Mouse (Mus musculus) CH12.LX (cell line): Measurements from ENCODE around the gene Sgcg. TPM values are rescaled to one million over a fixed set of nuclear protein-coding genes. Genes with fewer than 3 reads are reported as not detected.

Experiments
- DNase-seq: peaks from one replicate; pipeline ENCODE4 v3.0.0-alpha.2; 2013; ENCODE audit errors: extremely low read depth
- H3K27ac ChIP-seq: 2 replicates; pipeline ENCODE4 v1.5.1; 2012; ENCODE audit warnings: low read depth, mild to moderate bottlenecking, control low read depth, moderate library complexity; ENCODE audit not compliant: insufficient read depth
- H3K27me3 ChIP-seq: replicated peaks from 2 replicates; pipeline ENCODE3; 2012; ENCODE audit warnings: inconsistent platforms
- H3K36me3 ChIP-seq, 2 experiments: replicated peaks in 1 of 2; 2 replicates each; pipeline versions ENCODE3 to v1.6.1; 2012; ENCODE audit warnings: inconsistent platforms in 1 of 2, low read length in 1 of 2, mild to moderate bottlenecking in 1 of 2, mixed read lengths in 1 of 2, moderate library complexity in 1 of 2; ENCODE audit not compliant: control insufficient read depth in 1 of 2, insufficient read depth in 1 of 2
- H3K4me1 ChIP-seq, 2 experiments: 2 replicates each; pipeline ENCODE4 v1.6.1; 2012; ENCODE audit warnings: inconsistent platforms in 1 of 2, moderate library complexity in 1 of 2; ENCODE audit not compliant: insufficient read depth in 2 of 2, control insufficient read depth in 1 of 2
- H3K4me2 ChIP-seq: 2 replicates; pipeline ENCODE4 v1.6.1; 2012; ENCODE audit warnings: low read depth, mild to moderate bottlenecking, control low read depth; ENCODE audit not compliant: poor library complexity, insufficient read depth, severe bottlenecking
- H3K4me3 ChIP-seq, 3 experiments: fragments of 150-350 bp in 1 of 3; sonication (generic) in 1 of 3; replicated peaks in 1 of 3; 2 replicates each; pipeline versions ENCODE3 to v1.5.1; 2011 to 2012; ENCODE audit warnings: low read depth in 2 of 3, low read length in 2 of 3, mild to moderate bottlenecking in 2 of 3, moderate library complexity in 2 of 3, control low read depth in 1 of 3, improper control_type of control experiment in 1 of 3, inconsistent platforms in 1 of 3, mixed read lengths in 1 of 3; ENCODE audit not compliant: poor library complexity in 1 of 3
- H3K79me2 ChIP-seq: replicated peaks from 2 replicates; pipeline ENCODE4 v1.6.1; 2012; ENCODE audit warnings: mild to moderate bottlenecking, moderate library complexity; ENCODE audit not compliant: control insufficient read depth, poor library complexity, insufficient read depth, severe bottlenecking; ENCODE audit errors: extremely low read depth
- H3K9ac ChIP-seq: 2 replicates; pipeline ENCODE4 v1.6.1; 2012; ENCODE audit warnings: low read depth, mild to moderate bottlenecking, control low read depth, moderate library complexity; ENCODE audit not compliant: insufficient read depth
- H3K9me3 ChIP-seq: replicated peaks from 2 replicates; pipeline ENCODE3; 2012; ENCODE audit warnings: low read length, inconsistent platforms, mixed read lengths
- BHLHE40 ChIP-seq: IDR thresholded peaks from 2 replicates; pipeline ENCODE4 v1.6.1; 2011; ENCODE audit warnings: mild to moderate bottlenecking, low read depth, low read length, improper control_type of control experiment
- CHD1 ChIP-seq: IDR thresholded peaks from 2 replicates; pipeline ENCODE4 v1.6.1; 2012; ENCODE audit warnings: low read depth, low read length, improper control_type of control experiment, inconsistent platforms
- CHD2 ChIP-seq: IDR thresholded peaks from 2 replicates; pipeline ENCODE4 v1.6.1; 2011; ENCODE audit warnings: low read length, improper control_type of control experiment
- CTCF ChIP-seq, 2 experiments: IDR thresholded peaks in 1 of 2; conservative IDR thresholded peaks in 1 of 2; 2 replicates each; pipeline ENCODE4 v1.5.1; 2011 to 2012; ENCODE audit warnings: low read depth in 2 of 2, low read length in 2 of 2, improper control_type of control experiment in 1 of 2, inconsistent platforms in 1 of 2, mild to moderate bottlenecking in 1 of 2, moderate library complexity in 1 of 2
- E2F4 ChIP-seq: IDR thresholded peaks from 2 replicates; pipeline ENCODE4 v1.6.1; 2011; ENCODE audit warnings: low read depth, low read length, improper control_type of control experiment; ENCODE audit not compliant: insufficient replicate concordance
- EP300 ChIP-seq: IDR thresholded peaks from 2 replicates; pipeline ENCODE4 v1.6.1; 2011; ENCODE audit warnings: low read length, improper control_type of control experiment
- GABPA ChIP-seq: IDR thresholded peaks from 2 replicates; pipeline ENCODE4 v1.6.1; 2012; ENCODE audit warnings: low read depth, low read length, improper control_type of control experiment, inconsistent platforms; ENCODE audit not compliant: insufficient replicate concordance
- IRF4 ChIP-seq: IDR thresholded peaks from 2 replicates; pipeline ENCODE4 v1.6.1; 2014; ENCODE audit warnings: low read depth, mild to moderate bottlenecking, inconsistent platforms, low read length, improper control_type of control experiment
- JUN ChIP-seq: IDR thresholded peaks from 2 replicates; pipeline ENCODE4 v1.6.1; 2011; ENCODE audit warnings: low read depth, mild to moderate bottlenecking, low read length, improper control_type of control experiment, moderate library complexity; ENCODE audit not compliant: insufficient read depth
- KAT2A ChIP-seq: IDR thresholded peaks from 2 replicates; pipeline ENCODE4 v1.6.1; 2012; ENCODE audit warnings: low read length, improper control_type of control experiment, inconsistent platforms; ENCODE audit not compliant: insufficient replicate concordance
- MAFK ChIP-seq: IDR thresholded peaks from 2 replicates; pipeline ENCODE4 v1.6.1; 2011; ENCODE audit warnings: low read length, improper control_type of control experiment; ENCODE audit not compliant: insufficient replicate concordance
- MAX ChIP-seq: IDR thresholded peaks from 2 replicates; pipeline ENCODE4 v1.6.1; 2011; ENCODE audit warnings: low read length, improper control_type of control experiment
- NELFE ChIP-seq: IDR thresholded peaks from 2 replicates; pipeline ENCODE4 v1.6.1; 2011; ENCODE audit warnings: low read depth, low read length, improper control_type of control experiment
- NRF1 ChIP-seq: IDR thresholded peaks from 2 replicates; pipeline ENCODE4 v1.6.1; 2014; ENCODE audit warnings: low read depth, mild to moderate bottlenecking, inconsistent platforms, low read length, improper control_type of control experiment, moderate library complexity
- POLR2AphosphoS2 ChIP-seq: IDR thresholded peaks from 2 replicates; pipeline ENCODE4 v1.6.1; 2011; ENCODE audit warnings: low read depth, low read length, improper control_type of control experiment
- RCOR1 ChIP-seq: conservative IDR thresholded peaks from 2 replicates; pipeline ENCODE4 v1.6.1; 2012; ENCODE audit warnings: low read depth, mild to moderate bottlenecking, inconsistent platforms, low read length, improper control_type of control experiment
- SIN3A ChIP-seq: IDR thresholded peaks from 2 replicates; pipeline ENCODE4 v1.6.1; 2012; ENCODE audit warnings: low read length, improper control_type of control experiment, inconsistent platforms
- SMC3 ChIP-seq: IDR thresholded peaks from 2 replicates; pipeline ENCODE4 v1.6.1; 2011; ENCODE audit warnings: low read depth, low read length, improper control_type of control experiment
- TBP ChIP-seq: conservative IDR thresholded peaks from 2 replicates; pipeline ENCODE4 v1.6.1; 2011; ENCODE audit warnings: low read depth, low read length, improper control_type of control experiment
- ZC3H11A ChIP-seq: IDR thresholded peaks from 2 replicates; pipeline ENCODE4 v1.6.1; 2012; ENCODE audit warnings: low read depth, mild to moderate bottlenecking, inconsistent platforms, low read length, improper control_type of control experiment
- ZMIZ1 ChIP-seq: IDR thresholded peaks from 2 replicates; pipeline ENCODE4 v1.6.1; 2012; ENCODE audit warnings: low read depth, mild to moderate bottlenecking, inconsistent platforms, low read length, improper control_type of control experiment
- dilution Hi-C: fragments of 300-500 bp; cut with MboI; formaldehyde crosslinking; loops from 2 replicates; pipeline ENCODE4 v1.14.3; 2020; ENCODE audit warnings: low sequenced_read_pairs; ENCODE audit not compliant: extremely low pct_unique_long_range_greater_than_20kb, extremely low pct_ligation_motif_present
- in situ Hi-C: fragments of 300-500 bp; cut with MboI; formaldehyde crosslinking; loops from 3 replicates; pipeline ENCODE4 v1.14.3; 2019; ENCODE audit warnings: low sequenced_read_pairs, low pct_ligation_motif_present, low pct_unique_long_range_greater_than_20kb, mixed read lengths
- polyA plus RNA-seq: library from polyadenylated mRNA; unstranded; fragments of >175 nt; gene quantifications from 2 replicates; pipeline ENCODE4 v1.2.1, GENCODE M21; 2012; ENCODE audit warnings: low read depth; ENCODE audit not compliant: insufficient read length
- total RNA-seq, 2 experiments: library from RNA; depleted of rRNA; stranded (reverse); fragments of 300-350 nt in 1 of 2; fragments of >200 nt in 1 of 2; gene quantifications; 2 replicates each; pipeline ENCODE4 v1.2.3; 2012 to 2014

The Sgcg gene
- total and polyA plus RNA-seq, 3 experiments: not detected

DNA sequence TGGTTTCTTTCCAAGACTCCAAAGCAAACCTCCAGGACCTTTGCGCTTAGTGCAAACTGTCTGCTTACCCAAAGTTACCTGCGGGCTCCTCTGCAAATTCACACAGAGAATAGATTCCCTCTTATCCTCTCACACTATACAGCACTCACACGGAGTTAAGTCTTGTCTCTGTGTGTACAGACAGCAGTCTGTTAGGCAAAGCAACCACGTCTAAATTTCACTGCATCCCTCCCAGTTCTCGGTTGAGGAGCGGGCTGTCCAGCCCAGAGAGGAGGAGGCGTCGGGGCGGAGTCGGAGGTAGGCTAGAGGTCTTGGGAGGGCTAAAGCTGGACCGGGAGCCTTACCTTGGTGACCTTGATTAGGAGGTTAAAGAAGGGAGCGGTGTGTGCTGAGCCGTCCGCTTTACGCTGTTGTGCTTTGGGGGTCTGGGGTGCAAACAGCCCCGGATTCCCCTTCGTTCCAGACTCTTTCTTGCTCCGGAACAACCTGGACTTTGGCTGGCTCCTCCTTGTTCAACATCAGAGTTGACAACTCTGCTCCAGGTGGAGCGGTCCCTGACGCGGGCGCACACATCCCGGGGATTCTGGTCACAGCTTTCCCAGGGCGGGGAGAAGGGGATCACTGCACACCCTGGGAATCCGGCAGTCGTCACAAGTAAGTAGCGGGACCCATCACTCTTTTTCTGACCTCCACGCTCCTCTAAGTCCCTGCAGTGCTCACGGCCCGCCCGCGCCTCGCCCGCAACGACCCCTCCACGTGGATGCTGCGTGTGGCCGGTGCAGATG, 16.3 kb upstream of the Sgcg start:
- dilution Hi-C loops: no loop called here
- Histone ChIP-seq H3K79me2 (no peaks in the 10 kb centered on the region), H3K9me3 (no peaks in the 10 kb centered on the region), H3K36me3 (no peaks in the 10 kb centered on the region), H3K27me3 (peaks cover 2% of the 10 kb centered on the region), H3K27ac (no peak overlapping the region), H3K4me3 (no peak overlapping the region), H3K9ac (no peak overlapping the region), H3K4me2 (no peak overlapping the region), H3K4me1 (peaks cover 0 to 13% of the 10 kb centered on the region in 2 experiments; a peak in 3 of 4 replicates)
- in situ Hi-C loops: no loop called here
- TF ChIP-seq IRF4: no peak
- no peak for TF ChIP-seq CTCF (conservative IDR thresholded peaks at IDR 0.05 in 1 of 2, IDR thresholded peaks at IDR 0.05 in 1 of 2; ENCODE audit: low read depth in 2 of 2, low read length in 2 of 2)
- TF ChIP-seq RCOR1: no peak
- no peak for TF ChIP-seq JUN
- no peak for TF ChIP-seq POLR2AphosphoS2
- no peak for TF ChIP-seq CHD2
- no peak for TF ChIP-seq SMC3
- DNase-seq: no peak

- H3K4me2 ChIP-seq: no peak overlapping the region
- in situ Hi-C loops: no loop called here
- no peak overlapping the region for H3K4me3 ChIP-seq
These were observed 9.7 kb upstream of the Sgcg start for GRCm38 (mm10) chr14:61267908-61268475.

DNA sequence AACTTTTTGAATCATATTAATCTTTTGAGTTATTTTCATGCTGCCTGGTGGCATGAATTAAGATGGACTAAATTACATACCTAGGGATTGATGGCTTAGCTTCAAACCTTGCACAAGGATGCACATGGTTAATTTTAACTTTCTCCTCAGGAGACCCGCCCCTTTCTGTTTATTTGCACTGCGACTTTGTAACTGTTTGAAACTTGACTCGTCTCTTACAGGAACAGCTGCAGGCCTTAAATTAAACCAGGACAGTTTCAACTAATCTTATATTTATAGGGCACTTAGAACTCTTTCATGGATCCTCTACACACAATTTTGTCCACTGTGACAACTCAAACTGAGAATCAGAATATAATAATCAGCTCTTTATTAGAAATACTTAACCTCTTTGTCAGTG, 794 bp upstream of the Sgcg start:
- no peak overlapping the region for H3K9ac ChIP-seq
- H3K4me1 ChIP-seq: no peaks in the 10 kb centered on the region
- no peaks in the 10 kb centered on the region for H3K27me3 ChIP-seq
- no peaks in the 10 kb centered on the region for H3K36me3 ChIP-seq
- no peak overlapping the region for H3K4me3 ChIP-seq
- no peak overlapping the region for H3K27ac ChIP-seq
- in situ Hi-C loops (no loop called here), dilution Hi-C loops (no loop called here)
- H3K4me2 ChIP-seq: no peak overlapping the region
- H3K9me3 ChIP-seq: no peaks in the 10 kb centered on the region
- TF ChIP-seq NRF1: no peak
- TF ChIP-seq CTCF (conservative IDR thresholded peaks at IDR 0.05 in 1 of 2, IDR thresholded peaks at IDR 0.05 in 1 of 2; ENCODE audit: low read depth in 2 of 2, low read length in 2 of 2): no peak
- no peak for TF ChIP-seq MAX
- TF ChIP-seq SIN3A: no peak
- TF ChIP-seq TBP: no peak
- TF ChIP-seq ZMIZ1: no peak
- H3K79me2 ChIP-seq: no peaks in the 10 kb centered on the region
- DNase-seq: no peak

More at GRCm38 (mm10) chr14:61267908-61268475, 9.7 kb upstream of the Sgcg start:
- DNase-seq: no peak
- dilution Hi-C loops: no loop called here
- Histone ChIP-seq H3K9me3 (peaks cover 2% of the 10 kb centered on the region), H3K79me2 (no peaks in the 10 kb centered on the region), H3K27me3 (peaks cover 5% of the 10 kb centered on the region), H3K36me3 (no peaks in the 10 kb centered on the region), H3K4me1 (peaks cover 3 to 7% of the 10 kb centered on the region in 2 experiments; a peak in 3 of 4 replicates), H3K27ac (no peak overlapping the region), H3K9ac (no peak overlapping the region)
- no peak for TF ChIP-seq CHD1
- TF ChIP-seq GABPA: no peak
- TF ChIP-seq KAT2A: no peak
- TF ChIP-seq MAFK: no peak
- TF ChIP-seq EP300: no peak
- TF ChIP-seq BHLHE40: no peak
- TF ChIP-seq E2F4: no peak
- TF ChIP-seq SIN3A: no peak
- TF ChIP-seq ZC3H11A: no peak
- no peak for TF ChIP-seq NELFE
